Mouse (Mus musculus): ENCODE data around the gene E2f8. TPM values are rescaled to one million over a fixed set of nuclear protein-coding genes. Genes with fewer than 3 reads are reported as not detected.

The E2f8 gene
- total and polyA plus RNA-seq, 3 experiments, result 8.9 to 49.4 (median 39.3) TPM

- Histone ChIP-seq H3K9ac (ENCODE audit: control insufficient read depth, low read depth, low read length, poor library complexity, severe bottlenecking) (no peak overlapping the region), H3K4me1 (ENCODE audit: control insufficient read depth in 1 of 2, insufficient read depth in 2 of 2, low read length in 2 of 2) (peaks cover 0 to 2% of the 10 kb centered on the region in 2 experiments; a peak in 1 of 4 replicates), H3K27me3 (ENCODE audit: control insufficient read depth in 1 of 2, insufficient read depth in 2 of 2, low read length in 2 of 2) (peaks cover 0 to 3% of the 10 kb centered on the region in 2 experiments; a peak in 2 of 4 replicates), H3K9me3 (replicated peaks; ENCODE audit: insufficient read depth, low read length) (no peaks in the 10 kb centered on the region), H3K4me3 (ENCODE audit: control insufficient read depth in 1 of 2, insufficient read depth in 1 of 2, low read depth in 2 of 2, low read length in 2 of 2) (no peak overlapping the region), H3K27ac (ENCODE audit: control insufficient read depth, low read depth, low read length) (no peak overlapping the region), H3K36me3 (ENCODE audit: control insufficient read depth in 1 of 2, insufficient read depth in 2 of 2, low read length in 2 of 2) (no peaks in the 10 kb centered on the region), H3K79me2 (ENCODE audit: control insufficient read depth, insufficient read depth, low read length, poor library complexity) (no peaks in the 10 kb centered on the region)
- DNase-seq (ENCODE audit: low read depth, low spot score), result no peak
- TF ChIP-seq TAL1 (IDR thresholded peaks at IDR 0.05; ENCODE audit: low read length), result no peak
- TF ChIP-seq ZMIZ1 (IDR thresholded peaks at IDR 0.05; ENCODE audit: low read depth, low read length), result no peak
- TF ChIP-seq EP300 (IDR thresholded peaks at IDR 0.05; ENCODE audit: low read depth in 1 of 2, low read length in 2 of 2), result no peak
- TF ChIP-seq CHD2 (IDR thresholded peaks at IDR 0.05; ENCODE audit: low read length), result no peak
- TF ChIP-seq BHLHE40 (IDR thresholded peaks at IDR 0.05; ENCODE audit: borderline replicate concordance, low read depth, low read length), result no peak
- TF ChIP-seq ZC3H11A (IDR thresholded peaks at IDR 0.05; ENCODE audit: low read depth, low read length), result no peak
- TF ChIP-seq SMC3 (IDR thresholded peaks at IDR 0.05; ENCODE audit: low read depth, low read length), result no peak
- no peak for TF ChIP-seq RCOR1 (IDR thresholded peaks at IDR 0.05; ENCODE audit: low read depth, low read length)
- TF ChIP-seq ZNF384 (IDR thresholded peaks at IDR 0.05; ENCODE audit: low read depth, low read length), result no peak
- no peak for TF ChIP-seq UBTF (IDR thresholded peaks at IDR 0.05; ENCODE audit: borderline replicate concordance, insufficient read depth, low read depth, low read length)
- TF ChIP-seq E2F4 (IDR thresholded peaks at IDR 0.05; ENCODE audit: borderline replicate concordance, low read depth, low read length), result no peak
- no peak for TF ChIP-seq POLR2AphosphoS2 (IDR thresholded peaks at IDR 0.05; ENCODE audit: low read length)
- TF ChIP-seq ZKSCAN1 (IDR thresholded peaks at IDR 0.05; ENCODE audit: low read depth, low read length), result no peak
- TF ChIP-seq GABPA (IDR thresholded peaks at IDR 0.05; ENCODE audit: low read depth, low read length), result no peak
- TF ChIP-seq ETS1 (IDR thresholded peaks at IDR 0.05; ENCODE audit: low read depth, low read length), result no peak
- TF ChIP-seq MXI1 (IDR thresholded peaks at IDR 0.05; ENCODE audit: low read depth, low read length), result no peak
- TF ChIP-seq USF1 (IDR thresholded peaks at IDR 0.05; ENCODE audit: low read depth, low read length), result no peak
- no peak for TF ChIP-seq ELF1 (IDR thresholded peaks at IDR 0.05; ENCODE audit: low read depth, low read length)
- no peak for TF ChIP-seq NRF1 (IDR thresholded peaks at IDR 0.05; ENCODE audit: insufficient read depth, low read depth, low read length, poor library complexity, severe bottlenecking)
- TF ChIP-seq MAX (IDR thresholded peaks at IDR 0.05; ENCODE audit: low read length), result no peak
These were observed 14.1 kb upstream of the E2f8 start for GRCm38 (mm10) chr7:48895475-48895874.

- Histone ChIP-seq H3K36me3 (ENCODE audit: control insufficient read depth in 1 of 2, insufficient read depth in 2 of 2, low read length in 2 of 2) (no peaks in the 10 kb centered on the region), H3K27ac (ENCODE audit: control insufficient read depth, low read depth, low read length) (no peak overlapping the region), H3K27me3 (ENCODE audit: control insufficient read depth in 1 of 2, insufficient read depth in 2 of 2, low read length in 2 of 2) (peaks cover 0 to 3% of the 10 kb centered on the region in 2 experiments; a peak in 2 of 4 replicates), H3K4me1 (ENCODE audit: control insufficient read depth in 1 of 2, insufficient read depth in 2 of 2, low read length in 2 of 2) (peaks cover 0 to 2% of the 10 kb centered on the region in 2 experiments; a peak in 1 of 4 replicates), H3K9ac (ENCODE audit: control insufficient read depth, low read depth, low read length, poor library complexity, severe bottlenecking) (peak overlapping the region; percentile 41), H3K79me2 (ENCODE audit: control insufficient read depth, insufficient read depth, low read length, poor library complexity) (no peaks in the 10 kb centered on the region), H3K9me3 (replicated peaks; ENCODE audit: insufficient read depth, low read length) (no peaks in the 10 kb centered on the region), H3K4me3 (ENCODE audit: control insufficient read depth in 1 of 2, insufficient read depth in 1 of 2, low read depth in 2 of 2, low read length in 2 of 2) (peak overlapping the region in 1 of 2 experiments; percentile 12; a peak in 1 of 4 replicates)
- TF ChIP-seq MAX (IDR thresholded peaks at IDR 0.05; ENCODE audit: low read length), result no peak
- no peak for TF ChIP-seq SMC3 (IDR thresholded peaks at IDR 0.05; ENCODE audit: low read depth, low read length)
- TF ChIP-seq ZC3H11A (IDR thresholded peaks at IDR 0.05; ENCODE audit: low read depth, low read length), result no peak
- DNase-seq (ENCODE audit: low read depth, low spot score), result no peak
These were observed 13.4 kb upstream of the E2f8 start for GRCm38 (mm10) chr7:48894763-48895162.

Data from MEL (cell line).